Mouse (Mus musculus) liver, adult 2 months (tissue): ENCODE measurements around the gene Pitpnm1.

ENCODE experiments used
- CTCF ChIP-seq: fragments of 200-500 bp; IDR thresholded peaks from 2 replicates; pipeline ENCODE4 v1.5.1; 2011; ENCODE audit warnings: low read depth, low read length, control low read depth
- POLR2A ChIP-seq: fragments of 200-500 bp; IDR thresholded peaks from 2 replicates; pipeline ENCODE4 v1.6.1; 2011; ENCODE audit warnings: low read length, control low read depth; ENCODE audit not compliant: insufficient read depth; ENCODE audit errors: extremely low read depth

- no peak for TF ChIP-seq CTCF
- no peak for TF ChIP-seq POLR2A
Measured at GRCm38 (mm10) chr19:4120496-4120895, 20.7 kb downstream of the Pitpnm1 start.
